Mouse (Mus musculus) embryonic fibroblast, embryonic 13.5 days (primary cell): ENCODE results near the gene Cenpe.

Source experiments
- CTCF ChIP-seq: IDR thresholded peaks from 2 replicates; pipeline ENCODE4 v1.5.1; 2011; ENCODE audit warnings: mild to moderate bottlenecking, control low read depth, low read length, moderate library complexity, borderline replicate concordance; ENCODE audit not compliant: insufficient read depth
- POLR2A ChIP-seq: IDR thresholded peaks from 2 replicates; pipeline ENCODE4 v1.6.1; 2011; ENCODE audit warnings: low read depth, mild to moderate bottlenecking, control low read depth, low read length, moderate library complexity

DNA sequence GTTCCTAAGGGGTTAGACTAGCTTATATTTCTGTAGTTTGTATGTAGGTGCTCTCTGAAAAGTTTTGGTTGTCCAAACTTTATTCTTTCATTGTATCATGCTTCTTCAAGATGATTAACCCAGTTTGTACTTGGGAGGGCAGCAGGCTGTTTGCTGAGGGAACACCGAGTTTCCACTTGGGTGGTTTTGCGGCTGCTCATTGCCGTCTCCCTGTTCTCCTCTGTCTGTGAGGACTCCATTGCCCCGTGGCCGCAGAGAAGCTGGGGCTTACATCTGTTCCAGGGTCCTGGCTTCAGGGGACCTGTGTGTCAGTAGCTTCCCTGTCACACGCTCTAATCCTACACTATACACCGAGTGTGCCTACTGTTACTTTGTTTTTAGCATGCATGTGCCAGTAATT, 47.9 kb downstream of the Cenpe start:
- TF ChIP-seq CTCF (no peak), POLR2A (no peak)
